Mouse (Mus musculus) leukemia stem cell, adult 10-12 weeks (primary cell): ENCODE results near the gene Spock3. TPM values are rescaled to one million over a fixed set of nuclear protein-coding genes. Genes with fewer than 3 reads are reported as not detected.

Experiments used
- polyA plus RNA-seq: library from polyadenylated mRNA; stranded (reverse); fragments of >175 nt; gene quantifications from 2 replicates; pipeline ENCODE4 v1.2.3, GENCODE M21; 2012; ENCODE audit warnings: low replicate concordance

Gene Spock3
- polyA plus RNA-seq, result not detected in 2 replicates

GRCm38 (mm10) chr8:62950709-62951108 is at the start of gene Spock3:
Gene Spock3 (plus strand): TSS chr8:62951009.

